Mouse (Mus musculus) kidney, embryonic 15.5 days (tissue): ENCODE measurements around the gene Wnt11. TPM values are rescaled to one million over a fixed set of nuclear protein-coding genes. Genes with fewer than 3 reads are reported as not detected.

Source experiments
- ATAC-seq: fragments of 200-750 bp; cut with Nextera tagmentation; replicated peaks from 2 replicates; pipeline ENCODE4 v1.8.0; 2017; ENCODE audit warnings: moderate TSS enrichment; ENCODE audit not compliant: low FRiP score
- H3K27ac ChIP-seq: fragments of 300-500 bp; sonication (generic); 2 replicates; pipeline ENCODE4 v1.5.1; 2015; ENCODE audit warnings: mild to moderate bottlenecking, inconsistent platforms
- H3K27me3 ChIP-seq: fragments of 300-500 bp; sonication (generic); 2 replicates; pipeline ENCODE4 v1.6.1; 2015; ENCODE audit warnings: inconsistent platforms
- H3K36me3 ChIP-seq: fragments of 300-500 bp; sonication (generic); 2 replicates; pipeline ENCODE4 v1.6.1; 2015; ENCODE audit warnings: inconsistent platforms
- H3K4me1 ChIP-seq: fragments of 300-500 bp; sonication (generic); 2 replicates; pipeline ENCODE4 v1.6.1; 2015; ENCODE audit warnings: inconsistent platforms
- H3K4me2 ChIP-seq: fragments of 300-500 bp; sonication (generic); 2 replicates; pipeline ENCODE4 v1.6.1; 2015; ENCODE audit warnings: moderate library complexity, mild to moderate bottlenecking, inconsistent platforms
- H3K4me3 ChIP-seq: fragments of 300-500 bp; sonication (generic); replicated peaks from 2 replicates; pipeline ENCODE4 v1.5.1; 2015; ENCODE audit warnings: mild to moderate bottlenecking, inconsistent platforms
- H3K9ac ChIP-seq: fragments of 300-500 bp; sonication (generic); 2 replicates; pipeline ENCODE4 v1.6.1; 2015; ENCODE audit warnings: mild to moderate bottlenecking, inconsistent platforms
- H3K9me3 ChIP-seq: fragments of 300-500 bp; sonication (generic); replicated peaks from 2 replicates; pipeline ENCODE4 v1.6.1; 2016; ENCODE audit warnings: inconsistent platforms
- WGBS: fragments of 180-500 bp; shearing (Covaris S2); methylation state at CpG from one replicate; pipeline ENCODE4 v1.1.7; 2015; ENCODE audit warnings: mixed read lengths; 5-methylcytosine and 5-hydroxymethylcytosine counted together
- polyA plus RNA-seq: library from polyadenylated mRNA; unstranded; fragments of >200 nt; fragmentation: Nextera tagmentation; extraction: Ambion mirVana; gene quantifications from 2 replicates; pipeline ENCODE4 v1.2.1, GENCODE M21; 2015

Wnt11 gene
- polyA plus RNA-seq, 1 experiment from 2014 or later = 35.5 TPM

DNA sequence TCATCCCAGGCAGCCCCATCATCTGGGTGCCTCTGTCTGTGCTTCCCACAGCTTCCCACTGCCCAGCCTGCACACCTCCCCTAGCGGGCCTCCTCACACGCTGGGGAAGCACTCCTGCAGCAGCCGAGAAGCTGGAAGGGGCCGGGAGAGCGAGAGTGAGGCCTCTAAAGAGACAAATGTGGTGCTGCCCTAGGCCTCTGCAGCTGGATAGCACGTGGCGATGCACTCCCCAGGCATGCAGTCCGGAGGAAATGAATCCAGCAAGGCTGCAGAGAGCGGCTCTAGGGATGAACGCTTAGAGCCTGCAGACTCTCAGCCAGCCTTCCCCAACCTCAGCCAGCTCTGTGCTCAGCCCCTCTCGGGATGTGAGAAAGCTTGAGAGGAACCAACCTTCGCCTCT is 35.9 kb downstream of the Wnt11 start:
- Histone ChIP-seq H3K9me3 (no peaks in the 10 kb centered on the region), H3K4me3 (no peak overlapping the region), H3K27ac (no peak overlapping the region), H3K4me2 (no peak overlapping the region), H3K9ac (no peak overlapping the region), H3K27me3 (peaks cover 24% of the 10 kb centered on the region; the same call in 1 of the 2 replicates), H3K36me3 (no peaks in the 10 kb centered on the region), H3K4me1 (peaks cover 43% of the 10 kb centered on the region)
- ATAC-seq = no peak
- 19% methylated on average over 12 of the region's 12 CpGs for WGBS

DNA sequence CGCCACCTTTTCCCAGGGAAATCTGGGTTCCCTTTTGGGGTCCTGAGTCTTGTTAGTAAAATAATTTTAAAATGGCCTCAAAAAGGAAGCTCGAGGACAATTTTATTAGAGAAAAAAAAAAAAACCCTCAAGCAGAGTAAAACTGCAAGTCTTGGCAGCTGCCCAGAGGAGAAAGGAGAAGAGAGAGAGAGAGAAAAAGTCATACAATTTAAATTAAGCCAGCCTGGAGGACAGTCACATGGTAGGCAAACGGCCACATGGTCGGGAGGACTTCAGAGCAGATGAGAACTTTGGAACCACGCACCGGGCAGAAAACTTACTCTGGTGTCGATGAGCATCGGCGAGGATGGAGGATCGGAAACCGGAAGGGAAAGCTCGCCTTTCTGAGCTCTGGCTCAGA is 37.0 kb downstream of the Wnt11 start:
- 67% methylated on average over 12 of the region's 12 CpGs for WGBS
- Histone ChIP-seq H3K4me1 (peaks cover 43% of the 10 kb centered on the region), H3K36me3 (no peaks in the 10 kb centered on the region), H3K27me3 (peaks cover 24% of the 10 kb centered on the region; the same call in 1 of the 2 replicates), H3K4me3 (no peak overlapping the region), H3K9me3 (no peaks in the 10 kb centered on the region), H3K9ac (no peak overlapping the region), H3K4me2 (no peak overlapping the region), H3K27ac (no peak overlapping the region)
- no peak for ATAC-seq

DNA sequence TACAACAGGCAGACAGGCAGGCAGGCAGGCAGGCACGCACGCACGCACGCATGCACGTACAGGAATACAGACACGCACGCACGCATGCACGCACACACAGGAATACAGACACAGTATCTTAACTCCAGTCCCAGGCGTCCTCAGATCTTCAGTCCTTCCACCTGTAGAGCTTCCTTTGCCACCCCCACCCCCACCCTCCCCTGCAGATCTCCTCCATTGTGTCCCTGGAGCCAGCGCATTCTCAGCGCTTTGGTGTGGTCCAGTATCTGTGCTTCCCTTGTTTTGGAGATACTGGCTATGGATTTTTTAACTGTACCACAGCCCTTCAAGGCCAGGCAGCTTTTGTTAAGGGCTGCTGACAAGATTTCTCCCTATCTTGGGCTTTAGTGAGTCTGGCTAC is 38.4 kb downstream of the Wnt11 start:
- no peak for ATAC-seq
- no peak overlapping the region for H3K4me3 ChIP-seq
- H3K9me3 ChIP-seq = no peaks in the 10 kb centered on the region
- WGBS = 91% methylated on average over 12 of the region's 12 CpGs
- no peaks in the 10 kb centered on the region for H3K36me3 ChIP-seq
- no peak overlapping the region for H3K27ac ChIP-seq
- H3K27me3 ChIP-seq = peaks cover 24% of the 10 kb centered on the region; the same call in 1 of the 2 replicates
- no peak overlapping the region for H3K9ac ChIP-seq
- H3K4me2 ChIP-seq = no peak overlapping the region
- H3K4me1 ChIP-seq = peaks cover 31% of the 10 kb centered on the region

DNA sequence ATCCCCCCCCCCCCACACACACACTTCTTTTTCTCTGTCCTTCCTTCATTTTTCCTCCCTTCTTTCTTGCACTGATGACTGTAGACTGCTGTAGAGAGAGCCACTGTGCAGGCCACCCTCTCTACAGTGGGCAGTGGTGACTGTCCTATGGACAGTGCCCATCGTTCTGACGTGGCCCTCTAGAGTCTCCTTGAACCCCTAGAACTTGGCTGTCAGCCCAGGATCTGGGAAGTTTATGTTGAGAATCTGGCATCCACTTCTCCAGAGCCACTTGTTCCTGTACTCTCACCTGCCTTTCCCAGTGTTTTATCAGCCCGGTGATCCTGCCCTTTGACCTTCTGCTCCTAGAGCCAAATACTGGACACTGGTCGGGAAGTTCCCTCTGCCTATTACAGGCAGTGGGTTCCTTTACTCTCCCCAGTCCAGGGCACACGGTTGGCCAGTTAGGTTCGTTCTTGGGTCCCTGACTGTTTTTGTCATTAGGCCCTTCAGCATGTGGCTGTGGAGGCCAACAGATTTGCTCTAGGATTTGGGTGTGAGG is 39.6 kb downstream of the Wnt11 start:
- no peak overlapping the region for H3K27ac ChIP-seq
- peaks cover 21% of the 10 kb centered on the region for H3K4me1 ChIP-seq
- 61% methylated on average over 6 of the region's 6 CpGs for WGBS
- peaks cover 24% of the 10 kb centered on the region; the same call in 1 of the 2 replicates for H3K27me3 ChIP-seq
- H3K4me3 ChIP-seq = no peak overlapping the region
- H3K9ac ChIP-seq = no peak overlapping the region
- no peaks in the 10 kb centered on the region for H3K9me3 ChIP-seq
- no peak overlapping the region for H3K4me2 ChIP-seq
- no peaks in the 10 kb centered on the region for H3K36me3 ChIP-seq
- no peak for ATAC-seq

DNA sequence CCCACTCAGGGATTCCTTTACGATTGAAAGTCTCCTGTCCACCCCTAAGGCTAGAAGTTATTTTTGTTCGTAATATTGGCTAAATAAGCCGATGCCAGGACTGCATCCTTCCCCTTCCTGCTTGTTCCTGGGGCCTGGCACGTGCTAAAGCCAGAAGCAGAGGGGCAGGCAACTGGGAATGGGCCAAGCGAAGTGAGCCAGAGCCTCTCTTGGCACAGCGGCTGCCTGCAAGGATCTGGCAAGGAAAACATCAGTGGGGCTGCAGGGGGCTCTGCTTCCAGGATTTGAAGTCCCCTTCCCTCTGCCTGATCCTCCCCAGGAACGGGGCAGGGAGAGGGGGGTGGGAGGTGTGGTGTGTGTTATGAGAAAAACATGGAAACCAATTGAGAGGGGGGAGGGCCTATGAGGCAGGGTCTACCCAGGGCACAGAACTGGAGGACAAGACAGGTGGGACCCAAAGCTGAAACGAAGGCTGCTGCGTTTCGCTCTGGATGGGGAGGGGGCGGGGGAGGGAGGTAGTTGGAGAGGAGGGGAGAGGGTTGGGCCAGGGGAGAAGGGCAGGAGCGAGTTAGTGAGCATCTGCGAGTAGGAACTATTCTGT is 40.6 kb downstream of the Wnt11 start:
- WGBS = 35% methylated on average over 13 of the region's 13 CpGs
- no peak overlapping the region for H3K27ac ChIP-seq
- H3K9ac ChIP-seq = no peak overlapping the region

DNA sequence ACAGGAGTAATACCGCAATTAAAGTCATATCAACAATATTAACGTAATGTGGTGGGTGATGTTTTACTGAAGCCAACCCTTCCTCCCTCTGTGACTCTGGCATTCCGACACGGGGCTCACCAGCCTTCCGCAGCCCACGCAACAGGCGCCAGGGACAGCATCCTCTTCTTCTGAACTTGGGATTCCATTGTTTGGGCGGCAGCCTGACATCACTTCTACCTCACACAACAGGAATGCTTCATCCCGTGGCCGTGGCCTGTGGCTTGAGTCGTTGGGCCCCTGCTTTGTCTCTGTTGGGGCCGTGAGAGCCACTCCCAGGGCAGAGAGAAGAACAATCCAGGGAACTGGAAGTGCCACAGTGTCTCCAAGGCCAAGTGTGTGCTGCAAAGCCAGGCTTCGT is 41.2 kb downstream of the Wnt11 start:
- H3K4me3 ChIP-seq = no peak overlapping the region

More for the DNA sequence above, 40.6 kb downstream of the Wnt11 start:
- H3K4me3 ChIP-seq = no peak overlapping the region
- H3K9me3 ChIP-seq = no peaks in the 10 kb centered on the region
- H3K4me1 ChIP-seq = peaks cover 21% of the 10 kb centered on the region
- H3K36me3 ChIP-seq = no peaks in the 10 kb centered on the region
- H3K27me3 ChIP-seq = peaks cover 18% of the 10 kb centered on the region; the same call in 1 of the 2 replicates
- no peak for ATAC-seq
- H3K4me2 ChIP-seq = no peak overlapping the region

DNA sequence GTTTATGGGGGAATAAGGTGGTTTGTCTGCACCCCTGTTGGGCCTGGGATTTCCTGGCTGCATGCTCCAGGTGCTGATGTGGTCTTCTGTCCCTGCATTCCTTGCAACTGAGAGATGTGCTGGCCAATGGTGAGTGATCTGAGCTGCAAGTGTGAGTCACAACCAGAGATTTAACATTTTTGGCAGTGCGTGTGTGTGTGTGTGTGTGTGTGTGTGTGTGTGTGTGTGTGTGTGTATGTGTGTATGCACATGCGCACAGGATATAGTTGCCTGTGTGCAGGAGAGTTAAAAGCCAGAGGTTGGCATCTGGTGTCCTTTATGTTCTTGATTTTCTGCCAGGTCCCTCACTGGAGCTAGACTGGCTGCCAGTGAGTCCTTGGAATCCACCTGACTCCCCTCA is 44.3 kb downstream of the Wnt11 start:
- Histone ChIP-seq H3K27me3 (no peaks in the 10 kb centered on the region), H3K4me3 (no peak overlapping the region), H3K27ac (no peak overlapping the region), H3K4me1 (peaks cover 14% of the 10 kb centered on the region), H3K9ac (no peak overlapping the region), H3K4me2 (no peak overlapping the region), H3K9me3 (no peaks in the 10 kb centered on the region), H3K36me3 (no peaks in the 10 kb centered on the region; the same call in 1 of the 2 replicates)
- ATAC-seq = no peak
- WGBS = 88% methylated on average over 2 of the region's 2 CpGs

More for the DNA sequence above, 41.2 kb downstream of the Wnt11 start:
- 0 out of 2 replicates have a peak overlapping the region, but pooled peaks have one; percentile 10 for H3K4me2 ChIP-seq
- no peak overlapping the region for H3K27ac ChIP-seq
- no peaks in the 10 kb centered on the region for H3K9me3 ChIP-seq
- peaks cover 16% of the 10 kb centered on the region; the same call in 1 of the 2 replicates for H3K27me3 ChIP-seq
- H3K4me1 ChIP-seq = peaks cover 15% of the 10 kb centered on the region
- H3K9ac ChIP-seq = no peak overlapping the region
- ATAC-seq = no peak
- 39% methylated on average over 13 of the region's 13 CpGs for WGBS
- no peaks in the 10 kb centered on the region for H3K36me3 ChIP-seq

DNA sequence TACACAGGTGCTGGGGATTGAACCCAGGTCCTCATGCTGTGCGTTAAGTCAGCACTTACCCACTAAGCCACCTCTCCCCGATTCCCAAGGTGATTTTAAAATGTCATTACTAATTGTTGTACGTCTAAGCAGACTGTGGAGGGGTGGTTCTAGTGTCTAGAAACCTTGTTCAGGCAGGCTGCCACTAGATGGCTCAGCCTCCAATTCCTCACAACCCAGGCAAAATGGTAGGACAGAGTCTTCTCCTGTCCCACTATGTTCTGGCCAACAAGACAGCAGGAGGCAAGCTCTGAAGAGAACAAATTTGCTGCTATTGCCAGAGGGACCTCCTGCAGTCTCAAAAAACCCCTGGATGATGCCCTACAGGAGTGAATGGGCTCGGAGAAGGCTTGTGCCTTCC is 47.0 kb downstream of the Wnt11 start:
- Histone ChIP-seq H3K27ac (no peak overlapping the region), H3K4me1 (0 out of 2 replicates have a peak, but pooled peaks cover 2% of the 10 kb centered on the region), H3K36me3 (peaks cover 8% of the 10 kb centered on the region), H3K4me2 (no peak overlapping the region), H3K9me3 (no peaks in the 10 kb centered on the region), H3K4me3 (no peak overlapping the region), H3K27me3 (no peaks in the 10 kb centered on the region), H3K9ac (no peak overlapping the region)
- no peak for ATAC-seq
- 68% methylated on average over 4 of the region's 4 CpGs for WGBS

DNA sequence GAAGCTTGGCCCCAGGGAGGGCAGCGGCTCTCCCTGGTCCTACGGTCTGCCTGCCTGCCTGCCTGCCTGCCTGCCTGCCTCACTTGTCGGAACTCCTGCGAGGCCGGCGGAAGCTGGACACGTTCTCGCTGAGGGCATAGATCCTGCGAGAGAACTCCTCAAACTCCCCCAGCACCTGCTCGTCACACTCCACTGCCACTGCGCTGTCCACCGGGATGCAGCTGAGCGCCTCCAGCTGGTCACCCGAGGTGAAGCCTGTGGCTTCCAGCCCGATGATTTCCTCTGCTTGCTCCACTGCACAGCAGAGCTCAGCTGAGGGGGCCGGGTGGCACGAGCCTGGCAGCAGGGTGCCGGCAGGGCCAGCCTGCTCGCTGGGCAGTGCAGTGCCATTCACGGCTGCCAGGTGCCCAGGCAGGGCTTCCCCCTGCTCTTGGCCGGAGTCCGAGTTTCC is 52.9 kb downstream of the Wnt11 start:
- peak; percentile 83 for ATAC-seq
- 35% methylated on average over 22 of the region's 22 CpGs for WGBS
- peaks cover 11% of the 10 kb centered on the region for H3K36me3 ChIP-seq
- peak overlapping the region; percentile 45 for H3K4me2 ChIP-seq
- no peak overlapping the region for H3K4me3 ChIP-seq
- no peak overlapping the region for H3K9ac ChIP-seq
- H3K4me1 ChIP-seq = peaks cover 46% of the 10 kb centered on the region
- H3K27me3 ChIP-seq = no peaks in the 10 kb centered on the region
- no peak overlapping the region for H3K27ac ChIP-seq
- no peaks in the 10 kb centered on the region for H3K9me3 ChIP-seq

GRCm38 (mm10) chr7:98888810-98889209 is 53.9 kb downstream of the Wnt11 start:
- H3K36me3 ChIP-seq = peaks cover 11% of the 10 kb centered on the region; the same call in 1 of the 2 replicates
- H3K4me1 ChIP-seq = peaks cover 48% of the 10 kb centered on the region
- WGBS = 50% methylated on average over 5 of the region's 5 CpGs
- no peaks in the 10 kb centered on the region for H3K9me3 ChIP-seq
- no peak overlapping the region for H3K9ac ChIP-seq
- H3K4me2 ChIP-seq = no peak overlapping the region
- no peak overlapping the region for H3K27ac ChIP-seq
- no peaks in the 10 kb centered on the region for H3K27me3 ChIP-seq
- ATAC-seq = no peak
- no peak overlapping the region for H3K4me3 ChIP-seq

- H3K9me3 ChIP-seq = no peaks in the 10 kb centered on the region
- 32% methylated on average over 7 of the region's 7 CpGs for WGBS
- ATAC-seq = no peak
- H3K9ac ChIP-seq = no peak overlapping the region
- no peak overlapping the region for H3K4me3 ChIP-seq
- peaks cover 52% of the 10 kb centered on the region for H3K4me1 ChIP-seq
- H3K4me2 ChIP-seq = no peak overlapping the region
- H3K27me3 ChIP-seq = no peaks in the 10 kb centered on the region
- no peak overlapping the region for H3K27ac ChIP-seq
- peaks cover 11% of the 10 kb centered on the region; the same call in 1 of the 2 replicates for H3K36me3 ChIP-seq
Measured at GRCm38 (mm10) chr7:98889211-98889610, 54.3 kb downstream of the Wnt11 start.

DNA sequence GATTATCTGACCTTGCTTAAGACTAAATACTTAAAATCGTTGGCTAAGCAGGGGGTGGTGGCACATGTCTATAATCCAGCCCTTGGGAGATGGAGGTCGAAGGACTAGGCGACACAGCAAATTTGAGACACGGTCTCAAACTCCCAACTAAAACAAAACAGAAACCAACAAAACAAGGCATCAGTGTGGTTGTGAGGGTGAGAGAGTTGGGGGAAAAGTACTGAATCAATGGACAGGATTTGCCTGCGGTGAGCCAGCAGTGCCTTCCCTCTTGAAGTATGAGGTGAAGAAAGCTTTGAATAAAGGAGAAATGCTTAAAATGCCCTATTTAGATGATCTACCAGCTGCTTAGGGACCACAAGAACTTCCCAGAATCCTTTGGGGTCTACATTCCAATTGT is 58.2 kb downstream of the Wnt11 start:
- no peak overlapping the region for H3K4me3 ChIP-seq
- WGBS = 77% methylated on average over 5 of the region's 5 CpGs

More for the DNA sequence above, 58.2 kb downstream of the Wnt11 start:
- Histone ChIP-seq H3K27ac (no peak overlapping the region), H3K36me3 (no peaks in the 10 kb centered on the region), H3K4me2 (no peak overlapping the region), H3K4me1 (peaks cover 75% of the 10 kb centered on the region), H3K9ac (no peak overlapping the region), H3K27me3 (no peaks in the 10 kb centered on the region), H3K9me3 (no peaks in the 10 kb centered on the region)
- no peak for ATAC-seq
